Mouse (Mus musculus): ENCODE measurements around the gene Grm4.

DNA sequence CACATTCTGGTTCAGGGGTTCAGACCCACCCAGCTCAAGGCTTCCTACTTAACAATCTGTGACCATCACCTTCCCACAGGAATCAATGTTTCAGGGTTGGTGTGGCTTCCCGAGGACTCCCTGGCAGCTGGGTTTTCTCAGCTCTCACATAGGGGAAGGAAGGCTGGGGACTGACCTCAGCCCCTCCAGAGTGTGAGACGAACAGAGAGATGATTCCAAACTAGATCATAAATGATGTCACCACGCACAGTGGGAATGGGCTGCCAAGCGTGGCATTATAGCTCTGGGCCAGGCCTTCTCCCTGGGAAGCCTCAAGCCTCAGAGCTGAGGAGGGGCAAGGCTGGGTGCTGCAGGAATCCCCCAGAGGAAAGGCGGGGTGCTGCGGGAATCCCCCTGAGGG lies 96.8 kb downstream of the Grm4 start:
- TF ChIP-seq CTCF (IDR thresholded peaks at IDR 0.05; ENCODE audit: insufficient read depth, low read length) (no peak), POLR2A (IDR thresholded peaks at IDR 0.05; ENCODE audit: borderline replicate concordance, extremely low read depth, low read depth, low read length) (no peak)

All from lung, adult 2 months (tissue).